Mouse (Mus musculus) kidney, adult 9 months (tissue): ENCODE measurements around the gene Ugt2b37.
A peak's percentile ranks its signal among the peaks of the same experiment; 100 is the strongest.
"Not testable (repeated sequence)": the region's sequence is repeated elsewhere in the genome, so short reads cannot be mapped to it uniquely, and the experiment has no call there.

Experiments
- DNase-seq: peaks from one replicate; pipeline ENCODE4 v3.0.0; 2022

The Ugt2b37 gene

GRCm38 (mm10) chr5:87254676-87255075, at the start of gene Ugt2b37:
TSS of gene Ugt2b37 (minus strand) at chr5:87254804.
- peak; percentile 74 for DNase-seq

GRCm38 (mm10) chr5:87286180-87286579, 31.6 kb upstream of the Ugt2b37 start:
- DNase-seq = peak; percentile 65

GRCm38 (mm10) chr5:87275986-87276385, 21.4 kb upstream of the Ugt2b37 start:
- DNase-seq = peak; percentile 86

GRCm38 (mm10) chr5:87275581-87275980, 21.0 kb upstream of the Ugt2b37 start:
- DNase-seq = peak; percentile 81

GRCm38 (mm10) chr5:87255831-87256230, 1.2 kb upstream of the Ugt2b37 start:
- peak; percentile 66 for DNase-seq

GRCm38 (mm10) chr5:87242140-87242539, 12.5 kb downstream of the Ugt2b37 start:
- DNase-seq = not testable (repeated sequence)

GRCm38 (mm10) chr5:87196430-87196829, 58.2 kb downstream of the Ugt2b37 start:
- DNase-seq = not testable (repeated sequence)
